Mouse (Mus musculus) forebrain, embryonic 10.5 days (tissue): ENCODE data around the gene Ppox. TPM values are rescaled to one million over a fixed set of nuclear protein-coding genes. Genes with fewer than 3 reads are reported as not detected.

Source experiments
- DNase-seq: peaks from one replicate; pipeline ENCODE4 v3.0.0-alpha.2; 2017; ENCODE audit warnings: low spot score; ENCODE audit errors: extremely low spot score
- H3K27ac ChIP-seq: fragments of 300-500 bp; sonication (generic); 2 replicates; pipeline ENCODE4 v1.5.1; 2016; ENCODE audit warnings: mild to moderate bottlenecking
- H3K27me3 ChIP-seq: fragments of 300-500 bp; sonication (generic); 2 replicates; pipeline ENCODE4 v1.6.1; 2016; ENCODE audit warnings: mild to moderate bottlenecking; ENCODE audit not compliant: poor library complexity, severe bottlenecking
- H3K36me3 ChIP-seq: fragments of 300-500 bp; sonication (generic); replicated peaks from 2 replicates; pipeline ENCODE4 v1.6.1; 2016; ENCODE audit warnings: mild to moderate bottlenecking, moderate library complexity
- H3K4me1 ChIP-seq: fragments of 300-500 bp; sonication (generic); 2 replicates; pipeline ENCODE4 v1.6.1; 2016
- H3K4me3 ChIP-seq: fragments of 300-500 bp; sonication (generic); 2 replicates; pipeline ENCODE4 v1.5.1; 2016; ENCODE audit warnings: mild to moderate bottlenecking, moderate library complexity
- H3K9me3 ChIP-seq: fragments of 300-500 bp; sonication (generic); 2 replicates; pipeline ENCODE4 v1.6.1; 2016; ENCODE audit warnings: mild to moderate bottlenecking, moderate library complexity
- WGBS: fragments of 180-500 bp; shearing (Covaris S2); methylation state at CpG from one replicate; pipeline ENCODE4 v1.1.7; 2016; 5-methylcytosine and 5-hydroxymethylcytosine counted together
- polyA plus RNA-seq: library from polyadenylated mRNA; unstranded; fragments of >200 nt; fragmentation: Nextera tagmentation; extraction: Ambion mirVana; gene quantifications from 2 replicates; pipeline ENCODE4 v1.2.1, GENCODE M21; 2016

Ppox gene
- polyA plus RNA-seq, 1 experiment from 2014 or later = 58.0 TPM

DNA sequence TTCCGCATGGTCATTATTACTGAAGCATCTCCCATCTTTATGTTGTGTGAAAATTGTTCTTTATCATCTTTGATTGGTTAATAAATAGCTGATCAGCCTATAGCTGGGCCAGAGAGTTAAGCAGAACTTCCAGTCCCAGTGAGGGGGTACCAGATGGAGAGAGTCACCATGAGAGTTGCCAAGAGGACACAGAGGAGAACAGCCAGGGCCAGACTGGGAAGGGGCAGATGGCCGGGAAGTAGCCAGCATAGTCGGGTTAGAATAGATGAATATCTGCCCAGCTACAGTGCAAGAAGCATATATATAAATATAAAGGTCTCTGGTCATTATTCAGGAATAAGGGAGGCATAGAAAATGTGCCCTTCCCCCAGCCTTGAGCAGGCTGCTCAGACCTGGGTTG is 17.2 kb upstream of the Ppox start:
- H3K4me3 ChIP-seq = no peak overlapping the region
- WGBS = 65% methylated on average over 3 of the region's 3 CpGs
- no peak for DNase-seq
- H3K36me3 ChIP-seq = no peaks in the 10 kb centered on the region
- H3K9me3 ChIP-seq = no peaks in the 10 kb centered on the region
- peaks cover 32% of the 10 kb centered on the region for H3K27me3 ChIP-seq
- H3K4me1 ChIP-seq = peaks cover 9% of the 10 kb centered on the region
- no peak overlapping the region for H3K27ac ChIP-seq

- peaks cover 8% of the 10 kb centered on the region for H3K36me3 ChIP-seq
Observed at GRCm38 (mm10) chr1:171295063-171295402, 14.0 kb upstream of the Ppox start.

GRCm38 (mm10) chr1:171294298-171295062 is 13.5 kb upstream of the Ppox start, which contains the start of gene Ufc1:
TSS of gene Ufc1 (minus strand) at chr1:171295024.
- WGBS = under 1% methylated on average over 42 of the region's 42 CpGs
- Histone ChIP-seq H3K4me3 (peak within 1 kb of the TSS; percentile 84), H3K27ac (peak within 1 kb of the TSS; percentile 99)

More at GRCm38 (mm10) chr1:171295063-171295402, 14.0 kb upstream of the Ppox start:
- Histone ChIP-seq H3K9me3 (no peaks in the 10 kb centered on the region), H3K27ac (peak overlapping the region; percentile 99), H3K4me1 (peaks cover 20% of the 10 kb centered on the region), H3K4me3 (peak overlapping the region; percentile 84), H3K27me3 (peaks cover 32% of the 10 kb centered on the region)
- no peak for DNase-seq
- 16% methylated on average over 3 of the region's 3 CpGs for WGBS

DNA sequence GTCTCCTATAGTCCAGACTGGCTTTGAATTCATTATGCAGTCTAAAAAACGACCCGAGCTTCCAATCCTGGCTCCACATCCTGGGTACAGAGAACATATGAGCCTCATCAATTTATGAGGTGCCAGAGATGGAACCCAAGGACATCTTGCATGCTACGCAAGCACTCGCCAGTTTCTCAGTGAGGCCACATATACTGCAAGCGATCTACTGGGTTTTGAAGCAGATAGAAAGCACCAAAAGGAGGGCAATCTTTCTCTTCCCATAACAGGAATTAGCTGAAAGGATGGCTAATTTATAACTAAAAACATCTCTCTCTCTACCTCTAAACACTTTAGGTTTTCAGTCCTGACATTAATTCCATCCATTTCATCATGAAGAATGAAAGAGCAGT is 12.9 kb upstream of the Ppox start:
- H3K9me3 ChIP-seq = no peaks in the 10 kb centered on the region
- peaks cover 32% of the 10 kb centered on the region for H3K27me3 ChIP-seq
- no peak for DNase-seq
- H3K4me1 ChIP-seq = peaks cover 20% of the 10 kb centered on the region
- peak overlapping the region; percentile 99 for H3K27ac ChIP-seq
- peak overlapping the region; percentile 84 for H3K4me3 ChIP-seq
- 53% methylated on average over 5 of the region's 5 CpGs for WGBS
- peaks cover 19% of the 10 kb centered on the region for H3K36me3 ChIP-seq

More at GRCm38 (mm10) chr1:171294298-171295062, 13.5 kb upstream of the Ppox start, which contains the start of gene Ufc1:
- Histone ChIP-seq H3K4me1 (peaks cover 20% of the 10 kb centered on the region), H3K36me3 (peaks cover 13% of the 10 kb centered on the region), H3K9me3 (no peaks in the 10 kb centered on the region), H3K27me3 (peaks cover 32% of the 10 kb centered on the region)
- DNase-seq = peak; percentile 86

- Histone ChIP-seq H3K9me3 (no peaks in the 10 kb centered on the region), H3K4me3 (peak overlapping the region; percentile 84), H3K36me3 (peaks cover 24% of the 10 kb centered on the region), H3K4me1 (peaks cover 26% of the 10 kb centered on the region), H3K27ac (no peak overlapping the region), H3K27me3 (peaks cover 29% of the 10 kb centered on the region)
- DNase-seq = no peak
- WGBS = 91% methylated on average over 3 of the region's 3 CpGs
Observed at GRCm38 (mm10) chr1:171293351-171293750, 12.4 kb upstream of the Ppox start.

GRCm38 (mm10) chr1:171288328-171288727 is 7.3 kb upstream of the Ppox start:
- WGBS = 67% methylated on average over 4 of the region's 4 CpGs
- peak overlapping the region; percentile 100 for H3K27ac ChIP-seq
- H3K4me3 ChIP-seq = peak overlapping the region; percentile 97

GRCm38 (mm10) chr1:171287136-171288081 is 6.4 kb upstream of the Ppox start, which contains the start of gene Usp21:
TSS of gene Usp21 (minus strand) at chr1:171287991.
- Histone ChIP-seq H3K27ac (peak within 1 kb of the TSS; percentile 100), H3K27me3 (no peaks in the 10 kb centered on the region), H3K36me3 (peaks cover 68% of the 10 kb centered on the region), H3K9me3 (no peaks in the 10 kb centered on the region), H3K4me1 (peaks cover 42% of the 10 kb centered on the region), H3K4me3 (peak within 1 kb of the TSS; percentile 97)
- under 1% methylated on average over 49 of the region's 49 CpGs for WGBS
- peak; percentile 93 for DNase-seq

More at GRCm38 (mm10) chr1:171288328-171288727, 7.3 kb upstream of the Ppox start:
- Histone ChIP-seq H3K4me1 (peaks cover 47% of the 10 kb centered on the region), H3K27me3 (no peaks in the 10 kb centered on the region), H3K9me3 (no peaks in the 10 kb centered on the region), H3K36me3 (peaks cover 61% of the 10 kb centered on the region)
- DNase-seq = no peak

DNA sequence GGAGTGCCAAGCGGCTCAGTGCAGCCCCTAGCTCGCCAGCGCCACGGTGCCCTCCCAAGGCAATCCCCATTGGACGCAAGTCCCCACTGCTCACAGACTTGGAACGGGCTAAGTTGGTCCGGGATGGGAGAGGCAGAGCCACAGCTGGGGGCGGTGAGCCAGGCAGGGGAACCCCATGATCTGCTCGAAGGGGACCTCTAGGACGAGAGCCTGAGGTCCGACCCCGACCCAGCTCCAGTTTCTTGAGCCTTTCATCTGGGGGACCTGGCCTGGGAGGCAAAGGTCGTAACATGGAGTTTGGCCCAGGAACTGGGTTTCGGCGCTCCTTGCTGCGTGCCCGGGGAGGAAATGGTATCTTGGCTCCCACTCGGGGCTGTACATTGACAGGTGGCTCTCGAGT is 5.5 kb upstream of the Ppox start:
- Histone ChIP-seq H3K4me3 (peak overlapping the region; percentile 97), H3K9me3 (no peaks in the 10 kb centered on the region), H3K4me1 (peaks cover 50% of the 10 kb centered on the region), H3K27me3 (no peaks in the 10 kb centered on the region), H3K36me3 (peaks cover 71% of the 10 kb centered on the region), H3K27ac (peak overlapping the region; percentile 100)
- no peak for DNase-seq
- WGBS = 91% methylated on average over 19 of the region's 19 CpGs

DNA sequence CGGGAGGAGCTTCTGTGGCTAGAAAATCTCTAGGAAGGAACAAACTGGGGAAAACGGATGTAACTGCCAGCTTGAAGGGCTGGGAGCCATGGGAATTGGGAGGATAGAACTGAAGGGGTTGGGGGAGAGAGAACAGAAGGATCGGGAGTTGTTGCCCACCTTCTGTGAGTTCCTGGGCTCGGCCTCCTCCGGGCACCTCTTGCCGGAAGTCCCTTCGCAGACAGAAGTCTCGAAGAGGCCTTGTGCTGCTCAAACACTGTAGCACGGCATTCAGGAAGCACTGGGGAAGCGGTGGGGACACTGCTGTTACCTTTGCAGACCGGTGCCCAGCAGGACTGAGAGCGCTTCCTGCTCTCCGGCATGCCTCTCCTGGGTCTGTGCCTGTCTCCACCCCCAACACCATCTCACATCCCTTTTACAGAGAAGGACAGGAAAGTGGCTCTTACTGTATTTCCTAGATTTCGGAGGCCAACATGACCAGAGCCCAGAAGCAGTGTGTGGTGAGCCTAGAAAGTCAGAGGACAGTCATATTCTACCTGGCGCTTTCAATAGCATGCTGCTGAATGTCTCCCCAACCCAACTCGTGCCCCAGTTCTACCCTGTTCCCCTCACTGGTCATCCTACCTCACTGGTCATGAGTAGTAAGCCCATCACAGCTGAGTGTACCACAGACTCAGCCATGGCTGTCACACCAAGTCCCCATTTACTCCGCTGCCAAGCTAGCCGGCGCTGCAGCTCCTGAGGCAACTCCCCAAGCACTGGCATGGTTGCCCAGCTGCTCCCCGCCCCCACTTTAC is 4.3 kb upstream of the Ppox start:
- DNase-seq = no peak
- H3K9me3 ChIP-seq = no peaks in the 10 kb centered on the region
- 88% methylated on average over 20 of the region's 20 CpGs for WGBS
- peaks cover 52% of the 10 kb centered on the region for H3K4me1 ChIP-seq
- H3K27ac ChIP-seq = no peak overlapping the region
- peak overlapping the region; percentile 10; the same call in 1 of the 2 replicates for H3K4me3 ChIP-seq
- H3K36me3 ChIP-seq = peaks cover 70% of the 10 kb centered on the region
- H3K27me3 ChIP-seq = no peaks in the 10 kb centered on the region

- H3K36me3 ChIP-seq = peaks cover 62% of the 10 kb centered on the region
- no peak for DNase-seq
- H3K9me3 ChIP-seq = no peaks in the 10 kb centered on the region
- no peak overlapping the region for H3K27ac ChIP-seq
- WGBS = 91% methylated on average over 15 of the region's 15 CpGs
- no peak overlapping the region for H3K4me3 ChIP-seq
- H3K27me3 ChIP-seq = no peaks in the 10 kb centered on the region
- H3K4me1 ChIP-seq = peaks cover 60% of the 10 kb centered on the region
Observed at GRCm38 (mm10) chr1:171284491-171284890, 3.5 kb upstream of the Ppox start.

DNA sequence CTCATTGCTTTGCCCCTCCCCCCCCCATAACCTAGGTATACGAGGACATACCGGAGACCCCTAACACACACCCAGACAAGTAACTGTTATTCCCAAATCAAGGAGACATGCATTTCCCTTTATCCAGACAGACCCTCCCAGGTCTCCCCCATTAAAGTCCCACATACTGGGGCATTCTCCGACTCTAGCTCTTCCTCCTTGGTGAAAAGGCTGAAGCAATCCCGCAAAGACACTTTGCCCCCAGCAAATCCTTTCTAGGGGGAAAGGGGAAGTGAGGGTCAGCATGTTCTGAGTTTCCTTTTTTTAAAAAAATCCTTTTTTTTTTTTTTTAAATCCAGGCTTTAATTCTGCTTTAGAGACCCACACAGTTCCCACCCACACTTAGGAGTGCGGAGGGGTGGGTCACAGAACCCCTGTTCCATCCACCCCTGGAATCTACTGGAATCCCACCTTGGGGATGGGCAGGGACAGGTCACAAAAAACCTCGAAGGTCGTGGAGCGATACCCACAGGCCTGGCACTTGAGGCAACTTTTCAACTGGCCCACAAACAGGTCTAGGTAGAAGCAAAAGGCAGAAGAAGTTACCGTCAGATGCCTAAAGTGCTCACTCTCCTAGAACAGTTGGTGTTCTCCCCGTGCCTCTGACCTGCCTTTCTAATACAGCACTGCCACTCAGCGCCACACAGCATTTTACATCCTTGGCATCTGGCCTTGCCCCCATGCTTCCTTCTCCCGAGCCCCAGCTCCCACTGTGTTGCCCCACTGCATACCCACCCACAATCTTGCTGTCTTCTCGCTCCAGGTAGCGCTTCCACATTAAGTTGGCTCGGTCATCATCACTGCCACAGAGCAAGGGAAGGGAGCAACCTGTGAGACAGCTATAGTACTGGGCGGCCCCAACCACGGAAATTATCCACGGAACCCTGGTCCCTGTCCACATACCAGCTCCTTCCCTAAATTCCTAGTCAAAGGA is 2.5 kb upstream of the Ppox start:
- 0 out of 2 replicates have a peak overlapping the region, but pooled peaks have one; percentile 1 for H3K4me3 ChIP-seq
- peaks cover 62% of the 10 kb centered on the region for H3K36me3 ChIP-seq
- H3K27ac ChIP-seq = no peak overlapping the region
- peaks cover 62% of the 10 kb centered on the region for H3K4me1 ChIP-seq
- no peaks in the 10 kb centered on the region for H3K9me3 ChIP-seq
- peak; percentile 7 for DNase-seq
- no peaks in the 10 kb centered on the region for H3K27me3 ChIP-seq
- 94% methylated on average over 18 of the region's 18 CpGs for WGBS
